Mouse (Mus musculus): Measurements from ENCODE around the gene Dock4. TPM values are rescaled to one million over a fixed set of nuclear protein-coding genes. Genes with fewer than 3 reads are reported as not detected.

Gene Dock4
- total and polyA plus RNA-seq, 3 experiments, result 4.3 to 13.6 (median 11.2) TPM

GRCm38 (mm10) chr12:40559103-40559502 lies 113.4 kb downstream of the Dock4 start:
- peak; percentile 54 to 80 for DNase-seq
- intact Hi-C loops (cut with DNase I), result loop anchor here (5.0 kb wide), 2 partner anchors 52 to 112 kb away; partner anchors contain the start of genes Dock4 and Zfp277

GRCm38 (mm10) chr12:40563703-40564102 lies 118.0 kb downstream of the Dock4 start:
- intact Hi-C loops (cut with DNase I), result no loop called here
- Histone ChIP-seq H3K4me1 (ENCODE audit: control insufficient read depth, insufficient read depth, low read length) (peaks cover 5% of the 10 kb centered on the region), H3K79me2 (replicated peaks; ENCODE audit: control insufficient read depth, insufficient read depth, low read length) (peaks cover 3% of the 10 kb centered on the region), H3K4me3 (no peak overlapping the region), H3K27ac (no peak overlapping the region), H3K36me3 (ENCODE audit: control insufficient read depth, insufficient read depth, low read length) (no peaks in the 10 kb centered on the region), H3K27me3 (ENCODE audit: control insufficient read depth, insufficient read depth, low read length) (no peaks in the 10 kb centered on the region), H3K9ac (ENCODE audit: low read depth, low read length) (no peak overlapping the region)
- 60% methylated on average over 1 of the region's 1 CpGs for WGBS
- TF ChIP-seq EP300 (IDR thresholded peaks at IDR 0.05; ENCODE audit: insufficient read depth, low read depth, low read length) (no peak), CTCF (IDR thresholded peaks at IDR 0.05) (no peak), POLR2A (IDR thresholded peaks at IDR 0.05; ENCODE audit: insufficient read depth, low read depth, low read length) (no peak)
- no peak for DNase-seq

More at GRCm38 (mm10) chr12:40559103-40559502, 113.4 kb downstream of the Dock4 start:
- no peaks in the 10 kb centered on the region for H3K27me3 ChIP-seq (ENCODE audit: control insufficient read depth, insufficient read depth, low read length)
- TF ChIP-seq EP300 (IDR thresholded peaks at IDR 0.05; ENCODE audit: insufficient read depth, low read depth, low read length) (peak; percentile 85; the same call in 1 of the 2 replicates), CTCF (IDR thresholded peaks at IDR 0.05) (no peak), POLR2A (IDR thresholded peaks at IDR 0.05; ENCODE audit: insufficient read depth, low read depth, low read length) (peak; percentile 32; the same call in 1 of the 2 replicates)
- WGBS, result 31% methylated on average over 11 of the region's 11 CpGs
- peaks cover 4% of the 10 kb centered on the region for H3K4me1 ChIP-seq (ENCODE audit: control insufficient read depth, insufficient read depth, low read length)
- no peak overlapping the region for H3K9ac ChIP-seq (ENCODE audit: low read depth, low read length)
- peak overlapping the region; percentile 64 for H3K27ac ChIP-seq
- H3K79me2 ChIP-seq (replicated peaks; ENCODE audit: control insufficient read depth, insufficient read depth, low read length), result peaks cover 3% of the 10 kb centered on the region
- H3K36me3 ChIP-seq (ENCODE audit: control insufficient read depth, insufficient read depth, low read length), result no peaks in the 10 kb centered on the region
- no peak overlapping the region for H3K4me3 ChIP-seq

- 65% methylated on average over 2 of the region's 2 CpGs for WGBS
- H3K36me3 ChIP-seq (ENCODE audit: control insufficient read depth, insufficient read depth, low read length), result peaks cover 4% of the 10 kb centered on the region; the same call in 1 of the 2 replicates
- intact Hi-C loops (cut with DNase I), result no loop called here
- no peak overlapping the region for H3K27ac ChIP-seq
- no peaks in the 10 kb centered on the region for H3K27me3 ChIP-seq (ENCODE audit: control insufficient read depth, insufficient read depth, low read length)
- DNase-seq, result no peak
- peaks cover 4% of the 10 kb centered on the region for H3K4me1 ChIP-seq (ENCODE audit: control insufficient read depth, insufficient read depth, low read length)
- peaks cover 3% of the 10 kb centered on the region for H3K79me2 ChIP-seq (replicated peaks; ENCODE audit: control insufficient read depth, insufficient read depth, low read length)
- H3K9ac ChIP-seq (ENCODE audit: low read depth, low read length), result no peak overlapping the region
- H3K4me3 ChIP-seq, result no peak overlapping the region
- TF ChIP-seq POLR2A (IDR thresholded peaks at IDR 0.05; ENCODE audit: insufficient read depth, low read depth, low read length) (no peak), CTCF (IDR thresholded peaks at IDR 0.05) (no peak), EP300 (IDR thresholded peaks at IDR 0.05; ENCODE audit: insufficient read depth, low read depth, low read length) (no peak)
These were observed 118.5 kb downstream of the Dock4 start for GRCm38 (mm10) chr12:40564261-40564660.

- peaks cover 6% of the 10 kb centered on the region for H3K4me1 ChIP-seq (ENCODE audit: control insufficient read depth, insufficient read depth, low read length)
- 94% methylated on average over 4 of the region's 4 CpGs for WGBS
- TF ChIP-seq CTCF (IDR thresholded peaks at IDR 0.05), result no peak
- TF ChIP-seq EP300 (IDR thresholded peaks at IDR 0.05; ENCODE audit: insufficient read depth, low read depth, low read length), result no peak
- TF ChIP-seq POLR2A (IDR thresholded peaks at IDR 0.05; ENCODE audit: insufficient read depth, low read depth, low read length), result no peak
- H3K4me3 ChIP-seq, result no peak overlapping the region
- intact Hi-C loops (cut with DNase I), result no loop called here
- no peaks in the 10 kb centered on the region for H3K79me2 ChIP-seq (replicated peaks; ENCODE audit: control insufficient read depth, insufficient read depth, low read length)
- no peak for DNase-seq
- no peak overlapping the region for H3K27ac ChIP-seq
- no peaks in the 10 kb centered on the region for H3K27me3 ChIP-seq (ENCODE audit: control insufficient read depth, insufficient read depth, low read length)
- peaks cover 7% of the 10 kb centered on the region; the same call in 1 of the 2 replicates for H3K36me3 ChIP-seq (ENCODE audit: control insufficient read depth, insufficient read depth, low read length)
- no peak overlapping the region for H3K9ac ChIP-seq (ENCODE audit: low read depth, low read length)
These were observed 122.7 kb downstream of the Dock4 start for GRCm38 (mm10) chr12:40568365-40568885.

- TF ChIP-seq EP300 (IDR thresholded peaks at IDR 0.05; ENCODE audit: insufficient read depth, low read depth, low read length) (no peak), CTCF (IDR thresholded peaks at IDR 0.05) (no peak), POLR2A (IDR thresholded peaks at IDR 0.05; ENCODE audit: insufficient read depth, low read depth, low read length) (no peak)
- Histone ChIP-seq H3K36me3 (ENCODE audit: control insufficient read depth, insufficient read depth, low read length) (peaks cover 7% of the 10 kb centered on the region; the same call in 1 of the 2 replicates), H3K27me3 (ENCODE audit: control insufficient read depth, insufficient read depth, low read length) (no peaks in the 10 kb centered on the region), H3K27ac (no peak overlapping the region), H3K79me2 (replicated peaks; ENCODE audit: control insufficient read depth, insufficient read depth, low read length) (no peaks in the 10 kb centered on the region), H3K4me3 (no peak overlapping the region), H3K9ac (ENCODE audit: low read depth, low read length) (no peak overlapping the region), H3K4me1 (ENCODE audit: control insufficient read depth, insufficient read depth, low read length) (peaks cover 5% of the 10 kb centered on the region)
- DNase-seq, result no peak
- intact Hi-C loops (cut with DNase I), result no loop called here
- WGBS, result 41% methylated on average over 9 of the region's 9 CpGs
These were observed 123.5 kb downstream of the Dock4 start for GRCm38 (mm10) chr12:40568971-40569968.
